Mouse (Mus musculus): ENCODE results near the gene Gm49378. TPM values are rescaled to one million over a fixed set of nuclear protein-coding genes. Genes with fewer than 3 reads are reported as not detected.

Gm49378 gene
- polyA plus RNA-seq, 1 experiment from 2014 or later, result 0.67 TPM

DNA sequence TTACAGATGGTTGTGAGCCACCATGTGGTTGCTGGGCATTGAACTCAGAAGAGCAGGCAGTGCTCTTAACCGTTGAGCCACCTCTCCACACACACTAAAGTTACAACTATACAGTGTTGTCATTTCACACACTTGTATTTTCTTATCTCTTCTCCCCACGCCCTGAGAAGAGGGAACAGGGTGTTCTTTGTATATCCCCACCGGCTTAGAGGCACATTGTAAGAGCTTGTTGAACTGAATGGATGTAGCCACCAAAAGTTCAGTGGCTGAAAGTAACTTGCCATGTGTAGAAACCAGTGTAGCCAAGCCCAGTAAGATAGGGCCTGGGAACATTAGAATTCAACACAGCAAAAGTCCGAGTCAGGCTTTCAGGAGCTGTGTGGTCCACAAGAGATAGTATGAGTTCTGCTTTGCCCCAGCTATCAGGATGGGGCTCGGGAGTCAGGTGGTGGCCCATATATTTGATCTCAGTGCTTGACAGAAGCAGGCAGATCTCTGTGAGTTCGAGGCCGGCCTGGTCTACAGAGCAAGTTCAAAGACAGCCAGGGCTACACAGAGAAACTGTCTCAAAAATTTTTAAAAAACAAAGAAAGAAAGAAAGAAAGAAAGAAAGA lies 23.0 kb downstream of the Gm49378 start:
- H3K9me3 ChIP-seq (ENCODE audit: control insufficient read depth, low read length), result no peaks in the 10 kb centered on the region
- ATAC-seq, result no peak
- WGBS, result 84% methylated on average over 7 of the region's 7 CpGs

DNA sequence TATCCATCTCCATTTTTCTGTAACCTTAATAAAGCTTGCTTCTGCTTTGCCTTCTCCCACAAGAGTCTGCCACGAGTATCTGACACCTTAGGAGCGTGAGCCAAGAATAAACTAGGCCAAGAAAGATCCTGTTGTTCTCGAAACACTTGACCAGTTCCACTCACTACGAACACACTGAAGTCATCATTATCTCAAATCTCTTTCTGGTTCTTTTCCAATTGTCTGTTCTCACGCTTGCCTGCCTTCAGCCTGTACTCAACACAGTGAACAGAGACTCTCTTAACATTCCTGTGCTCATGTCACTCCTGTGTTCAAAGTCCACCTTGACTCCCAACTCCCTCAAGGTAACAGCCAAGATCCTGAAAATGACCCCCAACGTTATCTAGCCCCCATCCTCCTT lies 24.3 kb downstream of the Gm49378 start:
- H3K9ac ChIP-seq (replicated peaks; ENCODE audit: low read depth, low read length), result no peak overlapping the region
- no peaks in the 10 kb centered on the region for H3K4me1 ChIP-seq (replicated peaks; ENCODE audit: control insufficient read depth, insufficient read depth, low read length)
- H3K9me3 ChIP-seq (ENCODE audit: control insufficient read depth, low read length), result no peaks in the 10 kb centered on the region
- no peak overlapping the region for H3K27ac ChIP-seq (ENCODE audit: low read length)
- no peaks in the 10 kb centered on the region for H3K27me3 ChIP-seq (replicated peaks; ENCODE audit: control insufficient read depth, insufficient read depth, low read length)
- H3K4me2 ChIP-seq (ENCODE audit: low read length), result no peak overlapping the region
- ATAC-seq, result no peak
- no peak overlapping the region for H3K4me3 ChIP-seq (replicated peaks; ENCODE audit: low read length)
- H3K36me3 ChIP-seq (ENCODE audit: control insufficient read depth, insufficient read depth), result peaks cover 8% of the 10 kb centered on the region; the same call in 1 of the 2 replicates
- 59% methylated on average over 6 of the region's 6 CpGs for WGBS

More for the DNA sequence above, 23.0 kb downstream of the Gm49378 start:
- no peak overlapping the region for H3K4me3 ChIP-seq (replicated peaks; ENCODE audit: low read length)
- H3K36me3 ChIP-seq (ENCODE audit: control insufficient read depth, insufficient read depth), result peaks cover 1% of the 10 kb centered on the region; the same call in 1 of the 2 replicates
- H3K9ac ChIP-seq (replicated peaks; ENCODE audit: low read depth, low read length), result no peak overlapping the region
- no peaks in the 10 kb centered on the region for H3K27me3 ChIP-seq (replicated peaks; ENCODE audit: control insufficient read depth, insufficient read depth, low read length)
- H3K4me2 ChIP-seq (ENCODE audit: low read length), result no peak overlapping the region
- no peak overlapping the region for H3K27ac ChIP-seq (ENCODE audit: low read length)
- H3K4me1 ChIP-seq (replicated peaks; ENCODE audit: control insufficient read depth, insufficient read depth, low read length), result no peaks in the 10 kb centered on the region

DNA sequence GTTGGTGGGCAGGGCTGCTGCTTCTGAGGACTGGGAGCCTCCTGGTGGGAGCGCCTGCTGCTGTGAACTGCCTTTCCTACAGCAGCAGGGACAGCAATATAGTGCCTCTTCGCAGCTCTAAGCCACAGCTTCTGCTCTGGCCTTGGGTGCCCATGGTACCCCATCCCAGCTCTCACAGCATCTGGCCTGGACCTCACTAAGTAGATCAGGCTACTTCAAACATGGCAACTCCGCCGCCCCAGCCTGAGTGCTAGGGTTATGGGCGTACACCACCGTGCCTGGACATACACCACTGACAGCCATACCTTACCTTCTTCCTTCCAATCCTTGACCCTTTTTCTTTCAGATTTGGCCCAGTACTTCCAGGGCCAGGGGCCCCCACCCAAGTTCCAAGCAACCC lies 29.4 kb downstream of the Gm49378 start:
- no peak overlapping the region for H3K9ac ChIP-seq (replicated peaks; ENCODE audit: low read depth, low read length)
- H3K9me3 ChIP-seq (ENCODE audit: control insufficient read depth, low read length), result no peaks in the 10 kb centered on the region
- WGBS, result 97% methylated on average over 6 of the region's 6 CpGs
- H3K27me3 ChIP-seq (replicated peaks; ENCODE audit: control insufficient read depth, insufficient read depth, low read length), result no peaks in the 10 kb centered on the region
- H3K4me2 ChIP-seq (ENCODE audit: low read length), result no peak overlapping the region
- no peak overlapping the region for H3K4me3 ChIP-seq (replicated peaks; ENCODE audit: low read length)
- no peak for ATAC-seq
- peaks cover 4% of the 10 kb centered on the region for H3K4me1 ChIP-seq (replicated peaks; ENCODE audit: control insufficient read depth, insufficient read depth, low read length)
- peaks cover 11% of the 10 kb centered on the region; the same call in 1 of the 2 replicates for H3K36me3 ChIP-seq (ENCODE audit: control insufficient read depth, insufficient read depth)
- H3K27ac ChIP-seq (ENCODE audit: low read length), result no peak overlapping the region

DNA sequence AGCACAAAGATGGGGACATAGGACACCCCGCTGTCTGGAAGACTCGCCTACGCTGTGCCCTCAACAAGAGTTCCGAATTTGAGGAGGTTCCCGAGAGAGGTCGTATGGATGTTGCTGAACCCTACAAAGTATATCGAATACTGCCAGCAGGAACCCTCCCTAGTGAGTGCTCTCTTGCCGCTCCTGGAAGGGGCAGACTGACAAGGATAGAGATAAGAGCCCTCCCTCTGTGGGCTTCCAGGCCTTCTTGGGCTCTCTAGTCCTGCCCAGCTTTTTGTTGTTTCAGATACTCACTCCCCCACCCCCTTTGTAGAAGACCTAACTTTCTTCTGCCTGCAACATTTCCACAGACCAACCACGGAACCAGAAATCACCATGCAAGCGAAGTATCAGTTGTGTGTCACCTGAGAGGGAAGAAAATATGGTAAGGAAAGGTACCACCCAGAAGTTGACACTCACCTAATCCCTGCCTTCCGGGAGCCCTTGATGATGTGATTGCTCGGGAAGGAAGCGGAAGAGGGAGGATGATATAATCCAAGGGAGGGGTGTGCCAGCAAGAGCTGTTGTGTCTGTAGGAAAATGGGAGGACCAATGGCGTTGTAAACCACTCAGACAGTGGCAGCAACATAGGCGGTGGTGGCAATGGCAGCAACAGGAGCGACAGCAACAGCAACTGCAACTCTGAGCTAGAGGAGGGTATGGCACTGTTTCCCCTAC lies 31.8 kb downstream of the Gm49378 start:
- H3K4me3 ChIP-seq (replicated peaks; ENCODE audit: low read length), result no peak overlapping the region
- no peak overlapping the region for H3K9ac ChIP-seq (replicated peaks; ENCODE audit: low read depth, low read length)
- peaks cover 18% of the 10 kb centered on the region for H3K36me3 ChIP-seq (ENCODE audit: control insufficient read depth, insufficient read depth)
- ATAC-seq, result no peak
- H3K9me3 ChIP-seq (ENCODE audit: control insufficient read depth, low read length), result no peaks in the 10 kb centered on the region
- no peak overlapping the region for H3K4me2 ChIP-seq (ENCODE audit: low read length)
- H3K27me3 ChIP-seq (replicated peaks; ENCODE audit: control insufficient read depth, insufficient read depth, low read length), result no peaks in the 10 kb centered on the region
- peaks cover 4% of the 10 kb centered on the region for H3K4me1 ChIP-seq (replicated peaks; ENCODE audit: control insufficient read depth, insufficient read depth, low read length)
- 94% methylated on average over 16 of the region's 16 CpGs for whole genome bisulfite sequencing
- H3K27ac ChIP-seq (ENCODE audit: low read length), result no peak overlapping the region

DNA sequence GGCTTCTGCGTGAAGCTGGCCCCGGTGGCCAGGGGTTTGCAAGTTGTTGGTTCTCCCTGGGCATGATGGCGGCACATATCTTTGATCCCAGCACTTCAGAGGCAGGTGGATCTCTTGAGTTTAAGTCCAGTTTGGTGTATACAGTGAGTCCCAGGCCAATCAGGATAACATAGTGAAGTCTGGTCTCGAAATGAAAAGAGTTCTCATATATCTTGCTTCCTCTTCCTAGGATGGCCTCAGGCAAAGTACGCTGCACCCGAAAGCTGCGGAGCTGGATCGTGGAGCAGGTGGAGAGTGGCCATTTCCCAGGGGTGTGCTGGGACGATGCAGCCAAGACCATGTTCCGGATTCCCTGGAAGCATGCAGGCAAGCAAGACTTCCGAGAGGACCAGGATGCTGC lies 32.9 kb downstream of the Gm49378 start:
- Histone ChIP-seq H3K9ac (replicated peaks; ENCODE audit: low read depth, low read length) (no peak overlapping the region), H3K4me3 (replicated peaks; ENCODE audit: low read length) (no peak overlapping the region), H3K27ac (ENCODE audit: low read length) (no peak overlapping the region), H3K36me3 (ENCODE audit: control insufficient read depth, insufficient read depth) (peaks cover 23% of the 10 kb centered on the region), H3K4me1 (replicated peaks; ENCODE audit: control insufficient read depth, insufficient read depth, low read length) (peaks cover 4% of the 10 kb centered on the region), H3K27me3 (replicated peaks; ENCODE audit: control insufficient read depth, insufficient read depth, low read length) (no peaks in the 10 kb centered on the region), H3K9me3 (ENCODE audit: control insufficient read depth, low read length) (no peaks in the 10 kb centered on the region), H3K4me2 (ENCODE audit: low read length) (no peak overlapping the region)
- no peak for ATAC-seq
- WGBS, result 95% methylated on average over 11 of the region's 11 CpGs

DNA sequence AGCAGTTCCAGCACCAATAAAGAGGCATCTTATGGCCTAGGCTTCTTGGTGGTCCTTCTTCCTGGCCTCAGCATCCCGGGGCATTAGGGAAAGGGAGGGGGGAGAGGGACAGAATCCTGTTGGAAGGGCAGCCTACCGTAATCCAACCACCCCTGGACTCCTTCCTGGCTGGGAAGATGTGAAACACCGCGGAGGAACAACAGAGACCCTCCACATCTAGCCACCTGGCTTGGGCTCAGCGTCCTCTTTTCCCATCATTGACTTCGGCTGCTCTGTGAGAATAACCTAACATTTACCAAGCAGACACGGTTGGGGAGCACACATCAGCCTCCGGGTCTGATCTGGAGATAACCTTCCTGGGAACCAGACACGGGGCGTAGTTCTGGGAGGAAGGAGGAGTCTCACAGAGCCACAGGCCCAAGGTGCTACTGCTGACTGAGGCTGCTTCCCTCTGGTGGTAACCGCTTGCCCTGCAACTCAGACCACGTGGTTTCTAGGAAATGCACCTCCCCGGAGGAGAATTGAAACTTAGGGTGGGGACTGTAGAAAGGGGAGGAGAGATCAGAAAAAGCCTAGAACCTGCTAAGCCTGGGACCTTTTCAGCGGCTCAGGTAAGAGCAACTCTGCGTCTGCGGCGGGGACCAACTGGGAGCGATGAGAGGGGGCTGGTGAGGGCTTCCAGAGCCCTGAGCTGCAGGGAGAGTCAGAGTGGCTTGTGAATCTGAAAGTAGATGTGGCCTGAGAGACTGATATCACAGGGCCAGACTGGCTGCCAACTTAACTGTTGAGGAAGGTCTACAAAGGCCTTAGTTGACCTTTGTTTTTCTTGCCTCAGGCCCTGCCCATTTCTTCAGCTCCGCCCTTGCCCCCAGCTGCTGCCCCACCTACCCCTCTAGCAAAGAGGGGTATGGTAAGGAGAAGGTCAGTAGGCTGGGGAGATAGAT lies 33.8 kb downstream of the Gm49378 start:
- H3K4me3 ChIP-seq (replicated peaks; ENCODE audit: low read length), result peak overlapping the region; percentile 28
- 20% methylated on average over 19 of the region's 19 CpGs for WGBS

DNA sequence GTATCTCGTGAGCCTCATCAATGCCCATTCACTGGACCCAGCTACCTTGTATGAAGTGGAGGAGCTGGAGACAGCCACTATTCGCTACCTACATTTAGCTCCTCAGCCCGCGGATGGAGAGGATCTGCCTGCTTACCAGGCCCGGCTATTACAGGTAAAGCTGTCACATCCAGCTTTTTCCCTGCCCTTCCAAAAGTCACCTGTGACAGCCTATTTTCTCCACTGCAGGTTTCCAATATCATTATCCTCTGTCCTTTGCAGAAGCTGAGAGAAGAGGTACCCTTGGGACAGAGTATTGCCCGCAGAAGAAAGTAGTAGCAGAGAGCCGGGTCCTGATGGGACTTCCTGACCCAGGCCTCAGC lies 34.4 kb downstream of the Gm49378 start, which contains the start of gene Irf9:
Gene Irf9, plus strand, starts transcription at position 301 of the 362 bp plus-strand sequence.
- peak within 1 kb of the TSS; percentile 28 for H3K4me3 ChIP-seq (replicated peaks; ENCODE audit: low read length)
- WGBS, result 91% methylated on average over 7 of the region's 7 CpGs
- H3K36me3 ChIP-seq (ENCODE audit: control insufficient read depth, insufficient read depth), result peaks cover 23% of the 10 kb centered on the region
- ATAC-seq, result no peak
- H3K27me3 ChIP-seq (replicated peaks; ENCODE audit: control insufficient read depth, insufficient read depth, low read length), result no peaks in the 10 kb centered on the region
- peak within 1 kb of the TSS; percentile 46 for H3K4me2 ChIP-seq (ENCODE audit: low read length)
- no peak within 1 kb of the TSS; the same call in 1 of the 2 replicates for H3K27ac ChIP-seq (ENCODE audit: low read length)
- peak within 1 kb of the TSS; percentile 27; the same call in 1 of the 2 replicates for H3K9ac ChIP-seq (replicated peaks; ENCODE audit: low read depth, low read length)
- no peaks in the 10 kb centered on the region for H3K9me3 ChIP-seq (ENCODE audit: control insufficient read depth, low read length)
- H3K4me1 ChIP-seq (replicated peaks; ENCODE audit: control insufficient read depth, insufficient read depth, low read length), result peaks cover 4% of the 10 kb centered on the region

More for the DNA sequence above, 33.8 kb downstream of the Gm49378 start:
- no peaks in the 10 kb centered on the region for H3K27me3 ChIP-seq (replicated peaks; ENCODE audit: control insufficient read depth, insufficient read depth, low read length)
- H3K4me2 ChIP-seq (ENCODE audit: low read length), result peak overlapping the region; percentile 46
- no peaks in the 10 kb centered on the region for H3K9me3 ChIP-seq (ENCODE audit: control insufficient read depth, low read length)
- peak overlapping the region; percentile 27; the same call in 1 of the 2 replicates for H3K9ac ChIP-seq (replicated peaks; ENCODE audit: low read depth, low read length)
- H3K4me1 ChIP-seq (replicated peaks; ENCODE audit: control insufficient read depth, insufficient read depth, low read length), result peaks cover 4% of the 10 kb centered on the region
- no peak overlapping the region; the same call in 1 of the 2 replicates for H3K27ac ChIP-seq (ENCODE audit: low read length)
- ATAC-seq, result peak; percentile 90
- peaks cover 25% of the 10 kb centered on the region for H3K36me3 ChIP-seq (ENCODE audit: control insufficient read depth, insufficient read depth)

DNA sequence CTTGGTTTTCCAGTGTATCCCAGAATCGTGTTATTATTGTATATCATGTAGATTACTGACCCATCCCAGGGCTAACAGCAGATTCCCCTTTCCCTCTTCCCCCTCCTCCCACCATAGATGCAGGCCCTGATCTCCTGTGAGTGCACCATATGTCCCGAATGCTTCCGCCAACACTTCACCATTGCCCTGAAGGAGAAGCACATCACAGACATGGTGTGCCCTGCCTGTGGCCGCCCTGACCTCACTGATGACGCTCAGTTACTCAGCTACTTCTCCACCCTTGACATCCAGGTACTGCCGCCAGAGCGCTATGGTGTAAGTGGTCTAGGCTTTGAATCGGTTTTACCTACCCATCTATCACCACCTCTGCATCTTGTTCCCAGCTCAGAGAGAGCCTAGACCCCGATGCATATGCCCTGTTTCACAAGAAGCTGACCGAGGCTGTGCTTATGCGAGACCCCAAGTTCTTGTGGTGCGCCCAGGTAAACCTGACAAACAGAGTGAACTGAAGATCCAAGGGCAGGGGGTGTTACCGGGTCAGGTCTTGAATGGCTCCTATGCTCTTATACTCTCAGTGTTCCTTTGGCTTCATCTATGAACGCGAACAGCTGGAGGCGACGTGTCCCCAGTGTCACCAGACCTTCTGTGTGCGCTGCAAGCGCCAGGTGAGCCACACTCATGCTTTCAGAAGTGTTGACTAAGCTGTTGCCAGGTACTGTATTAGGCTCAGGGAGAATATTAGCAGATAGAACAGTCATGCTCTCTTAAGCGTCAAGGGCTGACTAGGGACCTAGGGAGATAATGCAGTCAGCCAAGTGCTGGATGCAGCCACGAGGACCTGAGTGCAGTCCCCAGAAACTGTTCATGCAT lies 38.9 kb downstream of the Gm49378 start:
- WGBS, result 95% methylated on average over 21 of the region's 21 CpGs
- no peak for ATAC-seq
- H3K27me3 ChIP-seq (replicated peaks; ENCODE audit: control insufficient read depth, insufficient read depth, low read length), result no peaks in the 10 kb centered on the region
- peaks cover 38% of the 10 kb centered on the region for H3K36me3 ChIP-seq (ENCODE audit: control insufficient read depth, insufficient read depth)
- H3K9me3 ChIP-seq (ENCODE audit: control insufficient read depth, low read length), result no peaks in the 10 kb centered on the region
- no peak overlapping the region for H3K4me2 ChIP-seq (ENCODE audit: low read length)
- no peak overlapping the region for H3K27ac ChIP-seq (ENCODE audit: low read length)
- no peak overlapping the region for H3K9ac ChIP-seq (replicated peaks; ENCODE audit: low read depth, low read length)
- peaks cover under 1% of the 10 kb centered on the region; the same call in 1 of the 2 replicates for H3K4me1 ChIP-seq (replicated peaks; ENCODE audit: control insufficient read depth, insufficient read depth, low read length)
- no peak overlapping the region for H3K4me3 ChIP-seq (replicated peaks; ENCODE audit: low read length)

Data from forebrain, embryonic 16.5 days (tissue).